ENCODE assay signal across 25 mouse cellular contexts in genomic region chr10:97122693-97123092, GRCm38 (mm10).
DNase-seq lines count a peak whose midpoint lies in the region; ATAC-seq lines count a peak whose summit lies in the region.
"Had no signal": no experiment of that assay in that cellular context is flagged by ENCODE, and none has a peak within 500 bp of the region (broad histone marks: within the 10 kb centered on the region; RNA-seq: fewer than 3 reads in every experiment).

No protein-coding gene starts in this region.

- no peaks in the 10 kb centered on the region for H3K9me3 ChIP-seq in forebrain, embryonic 15.5 days
- no peaks in the 10 kb centered on the region for H3K9me3 ChIP-seq in forebrain, embryonic 11.5 days (ENCODE audit: control insufficient read depth, low read length)
- 0 out of 2 replicates have a peak, but pooled peaks cover 2% of the 10 kb centered on the region for H3K9me3 ChIP-seq in midbrain, embryonic 16.5 days (replicated peaks; ENCODE audit: control insufficient read depth, low read length, poor library complexity, severe bottlenecking)
- H3K9me3 ChIP-seq in midbrain, embryonic 13.5 days: no peaks in the 10 kb centered on the region
- no peaks in the 10 kb centered on the region for H3K9me3 ChIP-seq in forebrain, embryonic 16.5 days (ENCODE audit: control insufficient read depth, low read length)
- H3K9me3 ChIP-seq: embryonic facial prominence, embryonic 12.5 days; embryonic facial prominence, embryonic 15.5 days; heart, embryonic 10.5 days; intestine, embryonic 15.5 days had no signal

- H3K4me3 ChIP-seq in forebrain, embryonic 15.5 days: no peak overlapping the region
- no peak overlapping the region for H3K4me3 ChIP-seq in forebrain, embryonic 11.5 days (ENCODE audit: low read depth, low read length)
- no peak overlapping the region for H3K4me3 ChIP-seq in midbrain, embryonic 16.5 days (ENCODE audit: low read depth, low read length)
- no peak overlapping the region for H3K4me3 ChIP-seq in midbrain, embryonic 13.5 days (replicated peaks)
- H3K4me3 ChIP-seq in forebrain, embryonic 16.5 days (replicated peaks; ENCODE audit: low read length): no peak overlapping the region
- H3K4me3 ChIP-seq: embryonic facial prominence, embryonic 12.5 days; embryonic facial prominence, embryonic 15.5 days; heart, adult 2 months; heart, embryonic 10.5 days; heart, embryonic 13.5 days; hindbrain, embryonic 15.5 days; intestine, embryonic 15.5 days had no signal

- ATAC-seq in forebrain, embryonic 15.5 days (replicated peaks): peak; percentile 87
- no peak for ATAC-seq in forebrain, embryonic 11.5 days (replicated peaks; ENCODE audit: low FRiP score)
- ATAC-seq in midbrain, embryonic 16.5 days: no peak
- ATAC-seq in midbrain, embryonic 13.5 days: no peak
- peak; percentile 95 for ATAC-seq in forebrain, embryonic 16.5 days
- ATAC-seq: CD4-positive, CD25-positive, alpha-beta regulatory T cell, adult 4 months; intestine, embryonic 15.5 days had no signal

- H3K27me3 ChIP-seq in forebrain, embryonic 15.5 days: no peaks in the 10 kb centered on the region
- no peaks in the 10 kb centered on the region for H3K27me3 ChIP-seq in forebrain, embryonic 11.5 days (ENCODE audit: control insufficient read depth, insufficient read depth, low read length)
- H3K27me3 ChIP-seq in midbrain, embryonic 16.5 days (ENCODE audit: control insufficient read depth, insufficient read depth, low read depth, low read length): no peaks in the 10 kb centered on the region
- no peaks in the 10 kb centered on the region for H3K27me3 ChIP-seq in midbrain, embryonic 13.5 days
- no peaks in the 10 kb centered on the region for H3K27me3 ChIP-seq in forebrain, embryonic 16.5 days (replicated peaks; ENCODE audit: control insufficient read depth, insufficient read depth, low read length)
- H3K27me3 ChIP-seq: embryonic facial prominence, embryonic 12.5 days; embryonic facial prominence, embryonic 15.5 days; heart, embryonic 13.5 days; hindbrain, embryonic 15.5 days; intestine, embryonic 15.5 days had no signal

- H3K9ac ChIP-seq in forebrain, embryonic 15.5 days (replicated peaks): no peak overlapping the region
- H3K9ac ChIP-seq in forebrain, embryonic 11.5 days (ENCODE audit: low read length): no peak overlapping the region
- H3K9ac ChIP-seq in midbrain, embryonic 16.5 days (ENCODE audit: low read depth, low read length): no peak overlapping the region
- H3K9ac ChIP-seq in midbrain, embryonic 13.5 days (replicated peaks): no peak overlapping the region
- H3K9ac ChIP-seq in forebrain, embryonic 16.5 days (replicated peaks; ENCODE audit: low read depth, low read length): no peak overlapping the region
- H3K9ac ChIP-seq: embryonic facial prominence, embryonic 12.5 days; embryonic facial prominence, embryonic 15.5 days; heart, embryonic 13.5 days; hindbrain, embryonic 15.5 days; intestine, embryonic 15.5 days had no signal

- no peak for DNase-seq in forebrain, embryonic 11.5 days (ENCODE audit: low spot score)
- no peak for DNase-seq in ovary, postnatal 36 days (ENCODE audit: low spot score)
- DNase-seq: adrenal gland, adult 2 months; adrenal gland, postnatal 14 days; cerebellum, adult 11 months; cerebellum, adult 2 months; cerebellum, adult 9-11 months; cerebellum, postnatal 25 days; gastrocnemius, postnatal 10 days; gastrocnemius, postnatal 36 days; heart, adult 2 months; heart, postnatal 14 days; heart, postnatal 4 days; kidney, adult 11 months had no signal

- whole genome bisulfite sequencing in forebrain, embryonic 15.5 days: 18% methylated on average over 1 of the region's 1 CpGs
- 56% methylated on average over 1 of the region's 1 CpGs for WGBS in forebrain, embryonic 11.5 days
- 36% methylated on average over 1 of the region's 1 CpGs for WGBS in midbrain, embryonic 16.5 days
- WGBS in midbrain, embryonic 13.5 days: 45% methylated on average over 1 of the region's 1 CpGs
- 13% methylated on average over 1 of the region's 1 CpGs for WGBS in forebrain, embryonic 16.5 days

- 0 out of 2 replicates have a peak overlapping the region, but pooled peaks have one; percentile 19 for H3K27ac ChIP-seq in forebrain, embryonic 15.5 days (replicated peaks)
- no peak overlapping the region for H3K27ac ChIP-seq in forebrain, embryonic 11.5 days (ENCODE audit: low read depth, low read length)
- H3K27ac ChIP-seq in midbrain, embryonic 16.5 days (ENCODE audit: low read length): peak overlapping the region; percentile 32; the same call in 1 of the 2 replicates
- H3K27ac ChIP-seq in midbrain, embryonic 13.5 days: no peak overlapping the region
- no peak overlapping the region for H3K27ac ChIP-seq in forebrain, embryonic 16.5 days (ENCODE audit: low read length)
- H3K27ac ChIP-seq: embryonic facial prominence, embryonic 12.5 days; embryonic facial prominence, embryonic 15.5 days; heart, adult 2 months; heart, embryonic 10.5 days; heart, embryonic 13.5 days; hindbrain, embryonic 15.5 days; intestine, embryonic 15.5 days had no signal

- H3K4me1 ChIP-seq in forebrain, embryonic 15.5 days: no peaks in the 10 kb centered on the region
- no peaks in the 10 kb centered on the region for H3K4me1 ChIP-seq in forebrain, embryonic 11.5 days (replicated peaks; ENCODE audit: control insufficient read depth, insufficient read depth, low read length)
- 0 out of 2 replicates have a peak, but pooled peaks cover 2% of the 10 kb centered on the region for H3K4me1 ChIP-seq in midbrain, embryonic 16.5 days (ENCODE audit: control insufficient read depth, insufficient read depth, low read length)
- 0 out of 2 replicates have a peak, but pooled peaks cover 7% of the 10 kb centered on the region for H3K4me1 ChIP-seq in midbrain, embryonic 13.5 days (replicated peaks)
- peaks cover 3% of the 10 kb centered on the region for H3K4me1 ChIP-seq in forebrain, embryonic 16.5 days (replicated peaks; ENCODE audit: control insufficient read depth, insufficient read depth, low read length)
- H3K4me1 ChIP-seq: embryonic facial prominence, embryonic 12.5 days; embryonic facial prominence, embryonic 15.5 days; heart, embryonic 10.5 days; heart, embryonic 13.5 days; hindbrain, embryonic 15.5 days; intestine, embryonic 15.5 days had no signal

- H3K36me3 ChIP-seq in forebrain, embryonic 15.5 days: no peaks in the 10 kb centered on the region
- no peaks in the 10 kb centered on the region for H3K36me3 ChIP-seq in forebrain, embryonic 11.5 days (ENCODE audit: control insufficient read depth, insufficient read depth, low read length)
- no peaks in the 10 kb centered on the region for H3K36me3 ChIP-seq in midbrain, embryonic 16.5 days (ENCODE audit: control insufficient read depth, insufficient read depth, low read length)
- no peaks in the 10 kb centered on the region for H3K36me3 ChIP-seq in midbrain, embryonic 13.5 days
- no peaks in the 10 kb centered on the region for H3K36me3 ChIP-seq in forebrain, embryonic 16.5 days (ENCODE audit: control insufficient read depth, insufficient read depth)
- H3K36me3 ChIP-seq: embryonic facial prominence, embryonic 12.5 days; embryonic facial prominence, embryonic 15.5 days; heart, embryonic 10.5 days; heart, embryonic 13.5 days; hindbrain, embryonic 15.5 days; intestine, embryonic 15.5 days had no signal

- no peak overlapping the region for H3K4me2 ChIP-seq in forebrain, embryonic 15.5 days (replicated peaks)
- no peak overlapping the region for H3K4me2 ChIP-seq in forebrain, embryonic 11.5 days (ENCODE audit: low read depth, low read length, severe bottlenecking)
- no peak overlapping the region for H3K4me2 ChIP-seq in midbrain, embryonic 16.5 days (ENCODE audit: low read length)
- H3K4me2 ChIP-seq in midbrain, embryonic 13.5 days (replicated peaks): no peak overlapping the region
- no peak overlapping the region for H3K4me2 ChIP-seq in forebrain, embryonic 16.5 days (ENCODE audit: low read length)
- H3K4me2 ChIP-seq: embryonic facial prominence, embryonic 12.5 days; embryonic facial prominence, embryonic 15.5 days; heart, embryonic 13.5 days; hindbrain, embryonic 15.5 days; intestine, embryonic 15.5 days had no signal

Comparison
In these comparisons a context has a peak if more than half of its experiments do, and no peak if none do; other contexts are left out.
1. ATAC-seq: peak in forebrain, embryonic 15.5 days (single experiment) and forebrain, embryonic 16.5 days (single experiment); none in forebrain, embryonic 11.5 days (single experiment), midbrain, embryonic 16.5 days (single experiment) and midbrain, embryonic 13.5 days (single experiment).
2. H3K27ac ChIP-seq: peak in forebrain, embryonic 15.5 days (single experiment) and midbrain, embryonic 16.5 days (single experiment); none in forebrain, embryonic 11.5 days (single experiment), midbrain, embryonic 13.5 days (single experiment) and forebrain, embryonic 16.5 days (single experiment).